Mouse (Mus musculus) lung, postnatal 25 days (tissue): ENCODE data around the gene Bcat2.

Experiments
- DNase-seq: peaks from one replicate; pipeline ENCODE4 v3.0.0; 2022; ENCODE audit warnings: low spot score

The Bcat2 gene

GRCm38 (mm10) chr7:45626571-45627076 lies 56.7 kb downstream of the Bcat2 start:
- DNase-seq, result peak; percentile 52

GRCm38 (mm10) chr7:45627261-45627660 lies 57.3 kb downstream of the Bcat2 start, which contains the start of gene Rasip1:
TSS of gene Rasip1 (plus strand) at chr7:45627488.
- DNase-seq, result peak; percentile 79

- peak; percentile 90 for DNase-seq
These were observed 58.7 kb downstream of the Bcat2 start for GRCm38 (mm10) chr7:45628364-45629294.

GRCm38 (mm10) chr7:45630064-45630907 lies 60.3 kb downstream of the Bcat2 start:
- peak; percentile 47 for DNase-seq

- DNase-seq, result no peak
These were observed 62.5 kb downstream of the Bcat2 start for GRCm38 (mm10) chr7:45632499-45632898.

- DNase-seq, result peak; percentile 79
These were observed 65.2 kb downstream of the Bcat2 start for GRCm38 (mm10) chr7:45634946-45635681.

- no peak for DNase-seq
These were observed 66.0 kb downstream of the Bcat2 start for GRCm38 (mm10) chr7:45635711-45636688.

GRCm38 (mm10) chr7:45637710-45638109 lies 67.8 kb downstream of the Bcat2 start:
- no peak for DNase-seq

GRCm38 (mm10) chr7:45638623-45639401 lies 68.9 kb downstream of the Bcat2 start:
- peak; percentile 93 for DNase-seq
